8 mouse cellular contexts compared by ENCODE assay signal in genomic region chr4:148114758-148115391, GRCm38 (mm10). TPM values are rescaled to one million over a fixed set of nuclear protein-coding genes. Genes with fewer than 3 reads are reported as not detected.
DNase-seq lines count a peak whose midpoint lies in the region; ATAC-seq and TF ChIP-seq lines count a peak whose summit lies in the region.

No protein-coding gene starts in this region.

- H3K4me1 ChIP-seq in embryonic facial prominence, embryonic 10.5 days, result peaks cover 14% of the 10 kb centered on the region
- no peaks in the 10 kb centered on the region for H3K4me1 ChIP-seq in intestine, postnatal 0 days (replicated peaks; ENCODE audit: control insufficient read depth, insufficient read depth, low read length)
- peaks cover 10% of the 10 kb centered on the region for H3K4me1 ChIP-seq in midbrain, embryonic 12.5 days

- intact Hi-C loops in left cerebral cortex, postnatal 4 days (cut with DNase I), result loop anchor here (2.0 to 5.0 kb wide), 2 partner anchors 37 to 50 kb away; partner anchors contain the start of gene Fbxo6

- H3K9ac ChIP-seq in intestine, postnatal 0 days (ENCODE audit: low read depth, low read length), result no peak overlapping the region
- H3K9ac ChIP-seq in midbrain, embryonic 12.5 days (replicated peaks), result peak overlapping the region; percentile 24

- H3K36me3 ChIP-seq in embryonic facial prominence, embryonic 10.5 days (replicated peaks), result no peaks in the 10 kb centered on the region
- H3K36me3 ChIP-seq in intestine, postnatal 0 days (ENCODE audit: control insufficient read depth, insufficient read depth), result no peaks in the 10 kb centered on the region
- H3K36me3 ChIP-seq in midbrain, embryonic 12.5 days, result peaks cover 43% of the 10 kb centered on the region

- 0 out of 2 replicates have a peak overlapping the region, but pooled peaks have one; percentile 27 for H3K4me3 ChIP-seq in embryonic facial prominence, embryonic 10.5 days
- H3K4me3 ChIP-seq in intestine, postnatal 0 days (ENCODE audit: low read depth, low read length), result no peak overlapping the region
- H3K4me3 ChIP-seq in midbrain, embryonic 12.5 days, result no peak overlapping the region

- WGBS in embryonic facial prominence, embryonic 10.5 days, result 3% methylated on average over 15 of the region's 15 CpGs
- 3% methylated on average over 15 of the region's 15 CpGs for WGBS in intestine, postnatal 0 days
- 5% methylated on average over 15 of the region's 15 CpGs for WGBS in midbrain, embryonic 12.5 days

- peak; percentile 53 for ATAC-seq in intestine, postnatal 0 days
- peak; percentile 78 for ATAC-seq in midbrain, embryonic 12.5 days (ENCODE audit: low FRiP score, low read depth)

- DNase-seq in adrenal gland, postnatal 10 days, result peak; percentile 92
- peak; percentile 90 for DNase-seq in embryonic facial prominence, embryonic 10.5 days (ENCODE audit: low spot score)
- DNase-seq in heart, adult 11 months, result peak; percentile 96
- DNase-seq in left cerebral cortex, postnatal 4 days, result peak; percentile 90
- DNase-seq in right cerebral cortex, postnatal 4 days, result peak; percentile 91
- peak; percentile 74 to 91 for DNase-seq in urinary bladder, postnatal 4 days (ENCODE audit: low spot score in 2 of 2)

- peaks cover 4% of the 10 kb centered on the region; the same call in 1 of the 2 replicates for H3K9me3 ChIP-seq in embryonic facial prominence, embryonic 10.5 days
- no peaks in the 10 kb centered on the region for H3K9me3 ChIP-seq in intestine, postnatal 0 days (ENCODE audit: control insufficient read depth)
- H3K9me3 ChIP-seq in midbrain, embryonic 12.5 days, result no peaks in the 10 kb centered on the region; the same call in 1 of the 2 replicates

- H3K4me2 ChIP-seq in intestine, postnatal 0 days (replicated peaks; ENCODE audit: low read depth), result peak overlapping the region; percentile 39
- peak overlapping the region; percentile 16; the same call in 1 of the 2 replicates for H3K4me2 ChIP-seq in midbrain, embryonic 12.5 days (replicated peaks)

- TF ChIP-seq CTCF in intestine, postnatal 0 days (IDR thresholded peaks at IDR 0.05; ENCODE audit: low read depth), result peak; percentile 99

- H3K27ac ChIP-seq in embryonic facial prominence, embryonic 10.5 days (replicated peaks), result peak overlapping the region; percentile 72
- no peak overlapping the region for H3K27ac ChIP-seq in intestine, postnatal 0 days (ENCODE audit: low read depth, low read length)
- peak overlapping the region; percentile 80 for H3K27ac ChIP-seq in midbrain, embryonic 12.5 days (replicated peaks)

- H3K27me3 ChIP-seq in embryonic facial prominence, embryonic 10.5 days (replicated peaks; ENCODE audit: low read depth, poor library complexity, severe bottlenecking), result peaks cover 16% of the 10 kb centered on the region; the same call in 1 of the 2 replicates
- no peaks in the 10 kb centered on the region for H3K27me3 ChIP-seq in intestine, postnatal 0 days (replicated peaks; ENCODE audit: control insufficient read depth, insufficient read depth, low read length)
- H3K27me3 ChIP-seq in midbrain, embryonic 12.5 days, result peaks cover 2% of the 10 kb centered on the region

RNA-seq across cellular contexts. Expression of gene Mad2l2, which starts 15.3 kb away (rescaled TPM):
- total RNA-seq in adrenal gland, postnatal 10 days (2021), result 10 to 100 TPM; 22.3 to 23.9 TPM
- 63.3 and 67.3 TPM in 2 replicates for polyA plus RNA-seq in embryonic facial prominence, embryonic 10.5 days (2016; fragmentation: Nextera tagmentation; extraction: Ambion mirVana)
- polyA plus RNA-seq in intestine, postnatal 0 days (2015; fragmentation: Nextera tagmentation; extraction: Ambion mirVana), result 22.6 and 24.9 TPM in 2 replicates
- total RNA-seq in left cerebral cortex, postnatal 4 days (2021), result 10 to 100 TPM; 53.0 to 55.4 TPM
- 94.7 and 95.2 TPM in 2 replicates for polyA plus RNA-seq in midbrain, embryonic 12.5 days (2016; fragmentation: Nextera tagmentation; extraction: Ambion mirVana)

RNA-seq across cellular contexts. Expression of gene Draxin, which starts 15.6 kb away (rescaled TPM):
- total RNA-seq in adrenal gland, postnatal 10 days (2021), result under 1 TPM; 0.18 to 0.27 TPM
- polyA plus RNA-seq in embryonic facial prominence, embryonic 10.5 days (2016; fragmentation: Nextera tagmentation; extraction: Ambion mirVana), result 1.5 and 2.4 TPM in 2 replicates
- 0.03 and 0.05 TPM in 2 replicates for polyA plus RNA-seq in intestine, postnatal 0 days (2015; fragmentation: Nextera tagmentation; extraction: Ambion mirVana)
- 10 to 100 TPM; 41.9 to 46.4 TPM for total RNA-seq in left cerebral cortex, postnatal 4 days (2021)
- 16.7 and 16.8 TPM in 2 replicates for polyA plus RNA-seq in midbrain, embryonic 12.5 days (2016; fragmentation: Nextera tagmentation; extraction: Ambion mirVana)

RNA-seq across cellular contexts. Expression of gene Agtrap, which starts 27.0 kb away (rescaled TPM):
- total RNA-seq in adrenal gland, postnatal 10 days (2021), result 10 to 100 TPM; 45.4 to 45.5 TPM
- 13.2 and 14.8 TPM in 2 replicates for polyA plus RNA-seq in embryonic facial prominence, embryonic 10.5 days (2016; fragmentation: Nextera tagmentation; extraction: Ambion mirVana)
- polyA plus RNA-seq in intestine, postnatal 0 days (2015; fragmentation: Nextera tagmentation; extraction: Ambion mirVana), result 27.7 and 31.3 TPM in 2 replicates
- 1 to 10 TPM; 4.2 to 4.6 TPM for total RNA-seq in left cerebral cortex, postnatal 4 days (2021)
- polyA plus RNA-seq in midbrain, embryonic 12.5 days (2016; fragmentation: Nextera tagmentation; extraction: Ambion mirVana), result 11.2 and 11.9 TPM in 2 replicates

RNA-seq across cellular contexts. Expression of gene Fbxo6, which starts 37.1 kb away (rescaled TPM):
- 10 to 100 TPM; 30.4 to 31.3 TPM for total RNA-seq in adrenal gland, postnatal 10 days (2021)
- 8.3 and 10.6 TPM in 2 replicates for polyA plus RNA-seq in embryonic facial prominence, embryonic 10.5 days (2016; fragmentation: Nextera tagmentation; extraction: Ambion mirVana)
- polyA plus RNA-seq in intestine, postnatal 0 days (2015; fragmentation: Nextera tagmentation; extraction: Ambion mirVana), result 55.4 and 60.6 TPM in 2 replicates
- total RNA-seq in left cerebral cortex, postnatal 4 days (2021), result 10 to 100 TPM; 21.2 to 21.8 TPM
- polyA plus RNA-seq in midbrain, embryonic 12.5 days (2016; fragmentation: Nextera tagmentation; extraction: Ambion mirVana), result 14.6 and 17.1 TPM in 2 replicates

RNA-seq across cellular contexts. Expression of gene Fbxo44, which starts 45.4 kb away (rescaled TPM):
- total RNA-seq in adrenal gland, postnatal 10 days (2021), result 1 to 10 TPM; 7.1 to 7.2 TPM
- 18.0 and 21.3 TPM in 2 replicates for polyA plus RNA-seq in embryonic facial prominence, embryonic 10.5 days (2016; fragmentation: Nextera tagmentation; extraction: Ambion mirVana)
- polyA plus RNA-seq in intestine, postnatal 0 days (2015; fragmentation: Nextera tagmentation; extraction: Ambion mirVana), result 7.7 and 9.3 TPM in 2 replicates
- 10 to 100 TPM; 56.2 to 66.9 TPM for total RNA-seq in left cerebral cortex, postnatal 4 days (2021)
- 77.4 and 79.8 TPM in 2 replicates for polyA plus RNA-seq in midbrain, embryonic 12.5 days (2016; fragmentation: Nextera tagmentation; extraction: Ambion mirVana)
